Mouse (Mus musculus) testis, adult 2 months (tissue): ENCODE data around the gene Gm17545.

Experiments used
- CTCF ChIP-seq: fragments of 200-500 bp; IDR thresholded peaks from 2 replicates; pipeline ENCODE4 v1.5.1; 2012; ENCODE audit warnings: low read depth, mild to moderate bottlenecking, inconsistent platforms, low read length, moderate library complexity; ENCODE audit not compliant: control insufficient read depth, insufficient read depth, insufficient replicate concordance
- POLR2A ChIP-seq: fragments of 200-500 bp; IDR thresholded peaks from 2 replicates; pipeline ENCODE4 v1.6.1; 2012; ENCODE audit warnings: low read depth, mild to moderate bottlenecking, inconsistent platforms, low read length, moderate library complexity; ENCODE audit not compliant: control insufficient read depth

- TF ChIP-seq CTCF (no peak), POLR2A (no peak)
Observed at GRCm38 (mm10) chr9:22488963-22489362, 34.9 kb downstream of the Gm17545 start.
